ENCODE assay signal across 12 mouse cellular contexts in genomic region chr17:74284397-74285115, GRCm38 (mm10). TPM values are rescaled to one million over a fixed set of nuclear protein-coding genes. Genes with fewer than 3 reads are reported as not detected.
DNase-seq lines count a peak whose midpoint lies in the region; ATAC-seq and TF ChIP-seq lines count a peak whose summit lies in the region.
"Had no signal": no experiment of that assay in that cellular context is flagged by ENCODE, and none has a peak within 500 bp of the region (broad histone marks: within the 10 kb centered on the region; RNA-seq: fewer than 3 reads in every experiment).

No protein-coding gene starts in this region.

- no peak overlapping the region for H3K27ac ChIP-seq in heart, embryonic 10.5 days
- H3K27ac ChIP-seq: heart, adult 2 months; hindbrain, embryonic 12.5 days; macrophage had no signal

- WGBS in heart, embryonic 10.5 days, result 82% methylated on average over 2 of the region's 2 CpGs
- WGBS in lung, adult 2 months, result 60% methylated on average over 2 of the region's 2 CpGs

- H3K4me1 ChIP-seq in heart, embryonic 10.5 days, result peaks cover 15% of the 10 kb centered on the region
- peaks cover 3% of the 10 kb centered on the region for H3K4me1 ChIP-seq in lung, adult 2 months (ENCODE audit: control insufficient read depth, insufficient read depth, low read length)

- intact Hi-C loops in heart, postnatal 10 days (cut with DNase I), result no loop called here

- no peaks in the 10 kb centered on the region for H3K9me3 ChIP-seq in heart, embryonic 10.5 days
- H3K9me3 ChIP-seq: hindbrain, embryonic 12.5 days had no signal

- H3K4me3 ChIP-seq in heart, embryonic 10.5 days, result no peak overlapping the region
- H3K4me3 ChIP-seq in lung, adult 2 months (replicated peaks; ENCODE audit: extremely low read depth, low read depth, low read length), result no peak overlapping the region
- H3K4me3 ChIP-seq: heart, adult 2 months; hindbrain, embryonic 12.5 days had no signal

- TF ChIP-seq POLR2A in lung, adult 2 months (IDR thresholded peaks at IDR 0.05; ENCODE audit: borderline replicate concordance, extremely low read depth, low read depth, low read length), result no peak

- DNase-seq in heart, postnatal 10 days, result peak; percentile 40 to 43
- DNase-seq in heart, embryonic 10.5 days (ENCODE audit: low spot score), result no peak
- peak; percentile 14 for DNase-seq in lung, postnatal 10 days
- no peak for DNase-seq in lung, adult 2 months
- DNase-seq in kidney, postnatal 25 days, result peak; percentile 51 to 61
- peak; percentile 38 for DNase-seq in skeletal muscle tissue, adult 2 months (ENCODE audit: low read depth, low spot score)
- DNase-seq: cerebellum, postnatal 36 days; right cerebral cortex, postnatal 14 days had no signal

- no peaks in the 10 kb centered on the region for H3K27me3 ChIP-seq in heart, embryonic 10.5 days (ENCODE audit: insufficient read depth, poor library complexity, severe bottlenecking)
- H3K27me3 ChIP-seq: hindbrain, embryonic 12.5 days had no signal

- peaks cover 15% of the 10 kb centered on the region for H3K36me3 ChIP-seq in heart, embryonic 10.5 days

- ATAC-seq in frontal cortex, adult (ENCODE audit: low TSS enrichment), result no peak

- no peak for TF ChIP-seq CTCF in lung, adult 2 months (IDR thresholded peaks at IDR 0.05; ENCODE audit: insufficient read depth, low read length)

RNA-seq across cellular contexts. Expression of gene Memo1, which starts 10.8 kb away (rescaled TPM):
- total RNA-seq in heart, postnatal 10 days (2021), result 10 to 100 TPM; 63.7 to 72.1 TPM
- 79.6 and 80.7 TPM in 2 replicates for polyA plus RNA-seq in heart, embryonic 10.5 days (2016; fragmentation: Nextera tagmentation; extraction: Ambion mirVana)
- polyA plus RNA-seq in lung, adult 2 months (2012; rRNA removed), result 18.2 and 23.3 TPM in 2 replicates

RNA-seq across cellular contexts. Expression of gene Dpy30, which starts 39.2 kb away (rescaled TPM):
- 10 to 100 TPM; 62.3 to 68.4 TPM for total RNA-seq in heart, postnatal 10 days (2021)
- polyA plus RNA-seq in heart, embryonic 10.5 days (2016; fragmentation: Nextera tagmentation; extraction: Ambion mirVana), result 223 and 232 TPM in 2 replicates
- 23.5 and 28.7 TPM in 2 replicates for polyA plus RNA-seq in lung, adult 2 months (2012; rRNA removed)

RNA-seq across cellular contexts. Expression of gene Spast, which starts 54.2 kb away (rescaled TPM):
- 10 to 100 TPM; 32.2 to 37.9 TPM for total RNA-seq in heart, postnatal 10 days (2021)
- 11.8 and 12.3 TPM in 2 replicates for polyA plus RNA-seq in heart, embryonic 10.5 days (2016; fragmentation: Nextera tagmentation; extraction: Ambion mirVana)
- 5.1 and 5.9 TPM in 2 replicates for polyA plus RNA-seq in lung, adult 2 months (2012; rRNA removed)

Comparison
In these comparisons a context has a peak if more than half of its experiments do, and no peak if none do; other contexts are left out.
1. DNase-seq: peak in heart, postnatal 10 days (2 of 2), lung, postnatal 10 days (single experiment), kidney, postnatal 25 days (2 of 2) and skeletal muscle tissue, adult 2 months (single experiment); none in heart, embryonic 10.5 days (single experiment) and lung, adult 2 months (single experiment).